8 mouse cellular contexts compared by ENCODE assay signal in genomic region chrX:73672031-73672431, GRCm38 (mm10). TPM values are rescaled to one million over a fixed set of nuclear protein-coding genes. Genes with fewer than 3 reads are reported as not detected.
A peak's percentile ranks its signal among the peaks of the same experiment; 100 is the strongest.
DNase-seq lines count a peak whose midpoint lies in the region; ATAC-seq and TF ChIP-seq lines count a peak whose summit lies in the region.

No protein-coding gene starts in this region.

- no peaks in the 10 kb centered on the region for H3K36me3 ChIP-seq in forebrain, embryonic 15.5 days
- H3K36me3 ChIP-seq in intestine, embryonic 16.5 days (ENCODE audit: control insufficient read depth, insufficient read depth, low read length): no peaks in the 10 kb centered on the region
- no peaks in the 10 kb centered on the region for H3K36me3 ChIP-seq in liver, embryonic 11.5 days (ENCODE audit: control insufficient read depth, insufficient read depth, low read length)
- no peaks in the 10 kb centered on the region for H3K36me3 ChIP-seq in myocyte (ENCODE audit: control insufficient read depth, insufficient read depth)

- H3K27me3 ChIP-seq in forebrain, embryonic 15.5 days: no peaks in the 10 kb centered on the region
- no peaks in the 10 kb centered on the region for H3K27me3 ChIP-seq in intestine, embryonic 16.5 days (replicated peaks; ENCODE audit: control insufficient read depth, insufficient read depth, low read length)
- H3K27me3 ChIP-seq in liver, embryonic 11.5 days (replicated peaks; ENCODE audit: control insufficient read depth, insufficient read depth, low read length): peaks cover 26% of the 10 kb centered on the region
- no peaks in the 10 kb centered on the region for H3K27me3 ChIP-seq in myocyte (ENCODE audit: control insufficient read depth, insufficient read depth, insufficient read length)

- H3ac ChIP-seq in myocyte (ENCODE audit: control insufficient read depth, insufficient read length): no peak overlapping the region

- no peaks in the 10 kb centered on the region for H3K9me3 ChIP-seq in forebrain, embryonic 15.5 days
- H3K9me3 ChIP-seq in intestine, embryonic 16.5 days (ENCODE audit: control insufficient read depth, low read length): no peaks in the 10 kb centered on the region
- no peaks in the 10 kb centered on the region for H3K9me3 ChIP-seq in liver, embryonic 11.5 days (ENCODE audit: control insufficient read depth, low read length)

- no peak overlapping the region for H3K4me3 ChIP-seq in forebrain, embryonic 15.5 days
- H3K4me3 ChIP-seq in intestine, embryonic 16.5 days (ENCODE audit: low read length): no peak overlapping the region
- no peak overlapping the region for H3K4me3 ChIP-seq in liver, embryonic 11.5 days (ENCODE audit: low read depth, low read length)
- H3K4me3 ChIP-seq in myocyte: peak overlapping the region; percentile 44

- peaks cover 22% of the 10 kb centered on the region for H3K4me1 ChIP-seq in forebrain, embryonic 15.5 days
- peaks cover 5% of the 10 kb centered on the region for H3K4me1 ChIP-seq in intestine, embryonic 16.5 days (ENCODE audit: control insufficient read depth, insufficient read depth, low read length)
- no peaks in the 10 kb centered on the region for H3K4me1 ChIP-seq in liver, embryonic 11.5 days (replicated peaks; ENCODE audit: control insufficient read depth, insufficient read depth, low read length)

- peaks cover 7% of the 10 kb centered on the region for H3K79me2 ChIP-seq in myocyte (ENCODE audit: control insufficient read depth, insufficient read depth)

- no peak overlapping the region for H3K4me2 ChIP-seq in forebrain, embryonic 15.5 days (replicated peaks)
- peak overlapping the region; percentile 66; the same call in 1 of the 2 replicates for H3K4me2 ChIP-seq in intestine, embryonic 16.5 days (ENCODE audit: low read depth, low read length)
- no peak overlapping the region for H3K4me2 ChIP-seq in liver, embryonic 11.5 days
- peak overlapping the region; percentile 82 for H3K4me2 ChIP-seq in myocyte (ENCODE audit: low read depth)

- 52% methylated on average over 4 of the region's 4 CpGs for WGBS in forebrain, embryonic 15.5 days
- 47% methylated on average over 4 of the region's 4 CpGs for WGBS in intestine, embryonic 16.5 days
- 48% methylated on average over 4 of the region's 4 CpGs for WGBS in liver, embryonic 11.5 days

- no peak for TF ChIP-seq POLR2A in myocyte (IDR thresholded peaks at IDR 0.05; ENCODE audit: insufficient read length, low read depth)

- H3K27ac ChIP-seq in forebrain, embryonic 15.5 days (replicated peaks): no peak overlapping the region
- H3K27ac ChIP-seq in intestine, embryonic 16.5 days (ENCODE audit: low read length): peak overlapping the region; percentile 66; the same call in 1 of the 2 replicates
- no peak overlapping the region for H3K27ac ChIP-seq in liver, embryonic 11.5 days (ENCODE audit: low read depth, low read length)

- ATAC-seq in forebrain, embryonic 15.5 days (replicated peaks): peak; percentile 42
- ATAC-seq in intestine, embryonic 16.5 days: peak; percentile 40
- peak; percentile 60 for ATAC-seq in liver, embryonic 11.5 days (replicated peaks; ENCODE audit: low FRiP score)

- peak; percentile 61 for DNase-seq in testis, postnatal 10 days (ENCODE audit: low spot score)
- no peak for DNase-seq in testis, postnatal 14 days (ENCODE audit: low spot score)
- DNase-seq in cerebellum, adult 11 months: peak; percentile 51
- peak; percentile 53 for DNase-seq in liver, embryonic 11.5 days (ENCODE audit: low spot score)
- peak; percentile 59 to 62 for DNase-seq in thymus, postnatal 36 days

- no peak overlapping the region for H3K9ac ChIP-seq in forebrain, embryonic 15.5 days (replicated peaks)
- no peak overlapping the region for H3K9ac ChIP-seq in intestine, embryonic 16.5 days (ENCODE audit: low read depth, low read length)
- H3K9ac ChIP-seq in liver, embryonic 11.5 days (ENCODE audit: low read depth, low read length): no peak overlapping the region

TF ChIP-seq in myocyte, 11 proteins besides CTCF, POLR2A, EP300 and RAD21:
- no peak for TF ChIP-seq SRF (IDR thresholded peaks at IDR 0.05; ENCODE audit: control insufficient read depth, insufficient read length, low read depth)
- TF ChIP-seq REST (IDR thresholded peaks at IDR 0.05; ENCODE audit: insufficient read depth, insufficient read length): no peak
- no peak for TF ChIP-seq MYOD1 (IDR thresholded peaks at IDR 0.05; ENCODE audit: control insufficient read depth in 1 of 3, insufficient read length in 2 of 3, low read depth in 2 of 3)
- no peak for TF ChIP-seq TCF3 (IDR thresholded peaks at IDR 0.05; ENCODE audit: insufficient read length, low read depth)
- TF ChIP-seq CEBPB (IDR thresholded peaks at IDR 0.05; ENCODE audit: insufficient read depth, poor library complexity, severe bottlenecking): no peak
- no peak for TF ChIP-seq POLR2AphosphoS2 (IDR thresholded peaks at IDR 0.05; ENCODE audit: insufficient read length, low read depth)
- TF ChIP-seq MAX (IDR thresholded peaks at IDR 0.05; ENCODE audit: low read depth): no peak
- no peak for TF ChIP-seq USF1 (IDR thresholded peaks at IDR 0.05; ENCODE audit: low read depth)
- TF ChIP-seq MYOG (IDR thresholded peaks at IDR 0.05; ENCODE audit: control insufficient read depth in 1 of 3, insufficient read depth in 1 of 3, insufficient read length in 2 of 3, low read depth in 2 of 3): no peak
- TF ChIP-seq E2F4 (IDR thresholded peaks at IDR 0.05; ENCODE audit: insufficient read depth): no peak
- no peak for TF ChIP-seq TCF12 (IDR thresholded peaks at IDR 0.05; ENCODE audit: insufficient read depth, poor library complexity, severe bottlenecking)

RNA-seq across cellular contexts. Expression of gene Slc6a8, which starts 0.9 kb away (rescaled TPM):
- 6.5 and 7.0 TPM in 2 replicates for polyA plus RNA-seq in forebrain, embryonic 15.5 days (2015; fragmentation: Nextera tagmentation; extraction: Ambion mirVana)
- polyA plus RNA-seq in intestine, embryonic 16.5 days (2015; fragmentation: Nextera tagmentation; extraction: Ambion mirVana): 7.4 and 9.2 TPM in 2 replicates
- polyA plus RNA-seq in liver, embryonic 11.5 days (2014; fragmentation: Nextera tagmentation; extraction: Ambion mirVana): 2.2 and 2.4 TPM in 2 replicates
- polyA plus RNA-seq in myocyte (2012; fragmentation: generic; extraction: Trizol): 56.3 TPM

RNA-seq across cellular contexts. Expression of gene Pnck, which starts 12.1 kb away (rescaled TPM):
- polyA plus RNA-seq in forebrain, embryonic 15.5 days (2015; fragmentation: Nextera tagmentation; extraction: Ambion mirVana): 105 and 109 TPM in 2 replicates
- polyA plus RNA-seq in intestine, embryonic 16.5 days (2015; fragmentation: Nextera tagmentation; extraction: Ambion mirVana): 9.8 and 11.4 TPM in 2 replicates
- 2.2 and 2.3 TPM in 2 replicates for polyA plus RNA-seq in liver, embryonic 11.5 days (2014; fragmentation: Nextera tagmentation; extraction: Ambion mirVana)
- polyA plus RNA-seq in myocyte (2012; fragmentation: generic; extraction: Trizol): 0.11 TPM

RNA-seq across cellular contexts. Expression of gene Dusp9, which starts 32.8 kb away (rescaled TPM):
- polyA plus RNA-seq in forebrain, embryonic 15.5 days (2015; fragmentation: Nextera tagmentation; extraction: Ambion mirVana): 0.33 and 0.43 TPM in 2 replicates
- 6.7 and 7.3 TPM in 2 replicates for polyA plus RNA-seq in intestine, embryonic 16.5 days (2015; fragmentation: Nextera tagmentation; extraction: Ambion mirVana)
- polyA plus RNA-seq in liver, embryonic 11.5 days (2014; fragmentation: Nextera tagmentation; extraction: Ambion mirVana): 20.6 and 30.7 TPM in 2 replicates
- polyA plus RNA-seq in myocyte (2012; fragmentation: generic; extraction: Trizol): 2.9 TPM

RNA-seq across cellular contexts. Expression of gene Bcap31, which starts 43.9 kb away (rescaled TPM):
- polyA plus RNA-seq in forebrain, embryonic 15.5 days (2015; fragmentation: Nextera tagmentation; extraction: Ambion mirVana): 98.3 and 101 TPM in 2 replicates
- polyA plus RNA-seq in intestine, embryonic 16.5 days (2015; fragmentation: Nextera tagmentation; extraction: Ambion mirVana): 325 and 331 TPM in 2 replicates
- 258 and 265 TPM in 2 replicates for polyA plus RNA-seq in liver, embryonic 11.5 days (2014; fragmentation: Nextera tagmentation; extraction: Ambion mirVana)
- polyA plus RNA-seq in myocyte (2012; fragmentation: generic; extraction: Trizol): 255 TPM

RNA-seq across cellular contexts. Expression of gene Abcd1, which starts 44.4 kb away (rescaled TPM):
- 11.1 and 12.0 TPM in 2 replicates for polyA plus RNA-seq in forebrain, embryonic 15.5 days (2015; fragmentation: Nextera tagmentation; extraction: Ambion mirVana)
- 25.6 and 31.0 TPM in 2 replicates for polyA plus RNA-seq in intestine, embryonic 16.5 days (2015; fragmentation: Nextera tagmentation; extraction: Ambion mirVana)
- 13.0 and 13.3 TPM in 2 replicates for polyA plus RNA-seq in liver, embryonic 11.5 days (2014; fragmentation: Nextera tagmentation; extraction: Ambion mirVana)
- polyA plus RNA-seq in myocyte (2012; fragmentation: generic; extraction: Trizol): 14.9 TPM

Comparison
In these comparisons a context has a peak if more than half of its experiments do, and no peak if none do; other contexts are left out.
1. H3K4me2 ChIP-seq: peak in intestine, embryonic 16.5 days (single experiment) and myocyte (single experiment); none in forebrain, embryonic 15.5 days (single experiment) and liver, embryonic 11.5 days (single experiment).
2. Peak in every context shown above with its lines, with median percentiles within 50 percentile points of each other: ATAC-seq.